Mouse (Mus musculus) left cerebral cortex, postnatal 4 days (tissue): ENCODE measurements at regions not wholly inside any gene's neighbourhood (a gene's known extent, or its start where the extent isn't known, plus 50 kb on each side); places are given as distances from the start of the nearest gene placed in this dataset.

ENCODE experiments used
- DNase-seq: peaks from one replicate; pipeline ENCODE4 v3.0.0-alpha.2; 2022
- intact Hi-C: fragments of 180-260 bp; cut with DNase I; formaldehyde crosslinking; loops from one replicate; pipeline ENCODE4 v1.15.1; 2025

DNA sequence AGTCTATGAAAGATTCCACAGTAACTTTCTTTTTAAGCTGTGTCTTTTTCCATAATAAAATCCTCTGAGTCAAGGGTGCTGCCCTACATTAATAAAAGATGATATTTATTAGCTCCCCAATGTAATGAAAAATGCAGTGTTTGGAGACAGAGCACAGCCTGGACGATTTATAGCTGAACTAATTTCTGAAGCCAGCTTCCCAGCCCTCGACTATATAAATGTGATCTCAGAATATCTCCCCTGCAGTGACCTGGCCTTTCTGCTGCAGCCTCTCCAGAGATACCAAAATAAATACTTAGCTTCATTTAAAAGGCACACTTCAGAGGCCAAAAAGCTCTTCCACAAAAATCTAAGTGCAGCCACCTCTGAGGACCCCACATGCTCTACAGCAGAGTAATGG, 534.7 kb downstream of the Zfp619 start:
- no peak for DNase-seq
- intact Hi-C loops: no loop called here

DNA sequence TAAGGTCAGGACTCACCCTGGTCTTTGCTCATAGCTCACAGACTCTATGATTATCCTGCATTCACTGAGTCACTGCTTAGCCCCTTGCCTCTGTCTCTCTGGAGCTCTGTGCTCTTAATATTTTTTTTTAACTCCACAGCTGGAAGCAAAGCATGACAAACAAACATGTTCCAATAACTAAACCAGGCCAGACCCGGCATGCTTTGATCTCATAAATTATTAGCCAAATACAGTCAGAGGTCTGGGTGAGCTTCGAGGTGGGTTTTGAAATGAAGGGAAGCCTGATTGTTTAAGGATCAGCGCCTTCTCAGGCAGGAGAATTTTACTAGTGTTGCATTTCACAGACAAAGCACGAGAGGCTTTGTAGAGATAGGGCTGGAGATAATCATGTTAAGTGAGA, 541.3 kb downstream of the Zfp619 start:
- intact Hi-C loops: no loop called here

GRCm38 (mm10) chr7:40064631-40065030, 547.1 kb downstream of the Zfp619 start:
- intact Hi-C loops: no loop called here
- no peak for DNase-seq

More for the DNA sequence above, 541.3 kb downstream of the Zfp619 start:
- no peak for DNase-seq

DNA sequence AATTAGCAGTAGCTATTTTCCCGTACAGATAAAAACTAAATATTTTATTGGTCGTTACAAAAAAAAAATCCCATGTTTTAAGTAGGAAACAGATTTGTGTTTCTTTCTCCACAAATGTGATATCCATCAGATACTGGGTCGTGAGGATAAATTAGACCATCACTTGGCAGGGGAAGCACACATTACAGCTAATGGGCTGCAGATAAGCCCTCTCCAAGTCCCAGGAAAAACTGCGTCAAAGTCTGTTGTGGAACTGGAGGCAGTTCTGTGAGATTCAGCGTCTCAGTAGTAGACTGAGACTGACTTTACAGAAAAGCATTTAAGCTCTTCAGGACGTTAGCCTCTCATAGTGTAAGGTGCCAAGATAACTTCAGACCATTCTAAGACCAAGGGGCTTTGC, 548.0 kb downstream of the Zfp619 start:
- DNase-seq: no peak
- intact Hi-C loops: no loop called here

DNA sequence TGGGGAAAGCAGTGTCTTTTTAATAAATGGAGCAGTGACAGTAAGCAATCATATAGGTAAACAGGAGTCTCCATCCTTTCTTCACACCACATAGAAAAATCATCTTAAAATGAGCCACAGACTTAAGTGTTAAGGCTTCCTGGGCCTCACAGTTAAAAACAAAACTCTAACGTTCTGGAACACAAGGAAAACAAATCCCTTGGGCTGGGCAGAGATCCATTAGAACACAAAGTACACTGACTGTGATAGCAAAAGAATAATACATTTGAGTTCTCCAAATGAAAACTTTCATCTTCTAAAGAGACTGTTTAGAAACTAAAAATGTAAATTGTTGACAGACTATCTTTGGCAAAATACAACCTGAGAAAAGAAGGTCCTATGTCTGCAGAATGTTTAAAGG, 549.8 kb downstream of the Zfp619 start:
- no peak for DNase-seq
- intact Hi-C loops: no loop called here

DNA sequence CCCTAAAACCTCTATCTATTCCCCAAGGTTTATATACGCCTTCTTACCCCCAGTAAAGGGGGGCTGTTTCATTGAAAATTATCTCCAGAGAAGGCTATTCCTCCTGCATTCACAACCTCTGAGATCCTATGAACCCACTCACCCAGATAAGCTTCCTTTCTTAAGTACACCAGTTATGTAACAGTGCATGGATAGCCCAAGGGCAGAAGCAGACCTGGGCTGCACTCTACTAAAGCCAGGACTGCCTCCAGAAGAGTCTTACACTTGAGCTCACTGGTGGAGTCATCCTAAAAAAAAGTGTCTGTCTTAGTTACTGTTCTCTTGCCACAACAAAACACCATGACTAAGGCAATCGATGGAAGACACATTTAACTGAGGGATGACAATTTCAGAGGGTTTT, 553.7 kb downstream of the Zfp619 start:
- DNase-seq: no peak
- intact Hi-C loops: loop anchor here (10.0 kb wide), 1 partner anchor 203 kb away; no protein-coding TSS in a partner anchor

- intact Hi-C loops: loop anchor here (10.0 kb wide), 1 partner anchor 202 kb away; no protein-coding TSS in a partner anchor
These were observed 554.9 kb downstream of the Zfp619 start for GRCm38 (mm10) chr7:40072478-40072877.

GRCm38 (mm10) chr7:40086236-40086635, 568.7 kb downstream of the Zfp619 start:
- peak; percentile 22 for DNase-seq
- intact Hi-C loops: no loop called here

More at GRCm38 (mm10) chr7:40072478-40072877, 554.9 kb downstream of the Zfp619 start:
- DNase-seq: no peak

DNA sequence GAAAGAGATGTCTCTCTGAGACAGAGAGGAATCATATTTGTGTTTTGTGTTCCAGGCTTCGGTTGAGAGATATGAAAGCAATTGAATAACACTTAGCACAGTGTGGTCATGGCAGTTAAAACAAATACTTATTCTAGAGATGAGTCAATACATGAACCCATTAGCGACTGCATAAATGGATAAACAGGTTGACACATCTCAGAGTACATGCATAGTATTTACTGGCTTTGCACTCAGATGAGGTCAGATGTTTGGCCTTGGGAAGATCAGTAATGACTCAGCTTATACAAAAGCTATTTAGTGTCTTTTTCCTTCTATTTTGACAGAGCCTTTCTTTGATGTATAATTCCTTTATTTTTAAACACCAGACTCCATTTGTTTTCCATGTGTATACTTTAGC, 579.5 kb downstream of the Zfp619 start:
- no peak for DNase-seq
- intact Hi-C loops: no loop called here

DNA sequence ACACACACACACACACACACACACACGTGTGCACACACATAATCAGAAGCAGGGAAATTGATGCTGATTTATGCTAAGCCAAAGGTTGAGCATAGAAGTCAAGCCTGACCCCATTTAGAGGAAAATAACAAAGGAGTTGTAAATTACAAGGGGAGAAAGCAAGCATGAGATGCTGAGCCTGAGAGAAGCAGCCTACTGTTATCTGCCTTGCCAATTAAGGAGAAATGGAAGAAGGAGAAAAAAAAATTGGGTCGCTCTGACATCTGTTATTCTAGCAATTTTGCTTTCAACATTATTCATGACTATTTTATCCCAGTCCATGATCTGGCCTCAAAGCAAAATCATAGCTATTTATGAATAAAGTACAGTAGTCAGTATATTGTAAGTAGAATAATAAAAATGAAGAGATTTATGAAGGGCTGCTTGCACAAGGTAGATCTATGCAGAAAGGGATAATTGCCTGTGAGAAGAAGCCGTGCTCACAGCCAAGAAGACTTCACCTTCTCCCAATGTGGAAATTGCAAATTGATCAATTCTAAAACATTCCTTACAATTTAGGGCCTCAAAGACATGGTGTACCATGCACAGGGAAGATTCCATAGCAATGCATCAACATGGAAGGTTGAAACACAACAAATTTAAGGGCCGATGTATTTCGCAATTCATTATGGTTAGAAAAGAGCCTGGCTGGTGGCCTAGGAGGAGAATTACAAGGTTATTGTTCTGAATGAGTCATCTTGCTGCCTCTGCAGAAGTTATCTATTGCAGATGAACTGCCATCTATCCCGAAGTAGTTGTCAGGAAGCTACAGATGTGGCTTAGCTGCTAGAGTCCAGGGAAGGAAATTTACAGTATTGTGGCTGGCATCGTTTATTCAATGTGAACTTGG, 585.7 kb downstream of the Zfp619 start:
- intact Hi-C loops: no loop called here
- no peak for DNase-seq

DNA sequence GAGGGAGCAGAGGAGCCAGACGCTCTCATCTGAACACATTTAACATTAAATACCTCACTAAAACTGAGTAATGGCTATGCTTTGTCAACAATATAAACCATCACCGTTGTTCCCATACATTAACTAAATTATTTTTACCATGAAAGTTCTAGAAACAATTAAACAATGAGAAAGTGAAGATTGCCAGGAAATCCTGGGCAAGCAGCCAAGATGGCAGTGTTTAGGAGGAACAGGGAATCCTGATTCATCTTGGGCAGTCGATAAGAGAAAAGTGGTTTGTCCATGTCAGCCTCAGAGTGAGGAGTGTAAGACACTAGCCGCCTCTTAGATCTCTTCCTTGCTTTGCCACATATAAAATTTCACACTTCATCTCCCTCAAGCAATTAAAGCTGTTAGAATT, 625.3 kb downstream of the Zfp619 start:
- peak; percentile 6 for DNase-seq
- intact Hi-C loops: no loop called here

DNA sequence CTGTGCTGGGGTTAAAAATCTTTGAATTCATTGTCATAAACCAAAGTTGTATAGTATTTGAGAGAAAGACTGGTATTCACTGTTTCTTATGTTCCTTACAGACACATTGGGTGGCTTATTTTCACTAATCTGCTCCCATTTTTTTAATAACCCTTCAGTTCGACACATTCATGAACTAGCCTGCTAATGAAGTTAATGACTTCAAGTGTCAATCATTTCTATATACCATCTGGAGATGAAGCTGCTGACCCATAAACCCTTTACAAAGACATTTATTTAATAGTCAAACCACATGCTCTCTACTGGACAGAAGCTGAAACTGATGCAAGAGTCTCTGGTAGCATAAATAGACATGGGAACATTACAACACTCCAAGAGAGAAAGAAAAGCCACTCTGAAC, 626.9 kb downstream of the Zfp619 start:
- no peak for DNase-seq
- intact Hi-C loops: no loop called here

GRCm38 (mm10) chr7:40177570-40177969, 660.0 kb downstream of the Zfp619 start:
- no peak for DNase-seq
- intact Hi-C loops: no loop called here

GRCm38 (mm10) chr7:40195366-40195765, 677.8 kb downstream of the Zfp619 start:
- intact Hi-C loops: no loop called here
- no peak for DNase-seq

- intact Hi-C loops: no loop called here
- DNase-seq: no peak
These were observed 685.0 kb downstream of the Zfp619 start for GRCm38 (mm10) chr7:40202615-40203014.

DNA sequence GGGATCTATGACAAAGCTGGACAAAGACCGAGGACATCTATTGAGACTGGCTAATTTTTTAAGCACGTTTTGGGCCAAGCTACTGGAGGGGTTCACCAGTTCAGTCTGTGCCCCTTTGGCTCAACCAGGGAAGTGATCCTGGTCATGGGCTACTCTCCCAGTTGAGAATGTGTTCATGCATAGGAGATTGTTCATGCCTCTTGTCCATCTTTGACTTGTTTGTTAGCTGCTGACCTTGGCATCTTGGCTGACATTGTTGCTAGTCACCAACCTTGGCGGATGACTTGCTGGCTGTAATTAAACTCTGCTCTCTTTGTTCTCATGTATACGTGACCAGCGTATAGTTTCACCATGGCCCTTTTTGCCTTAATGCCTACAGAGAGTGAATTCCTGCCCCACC, 686.2 kb upstream of the Vstm2b start:
- DNase-seq: no peak
- intact Hi-C loops: no loop called here

DNA sequence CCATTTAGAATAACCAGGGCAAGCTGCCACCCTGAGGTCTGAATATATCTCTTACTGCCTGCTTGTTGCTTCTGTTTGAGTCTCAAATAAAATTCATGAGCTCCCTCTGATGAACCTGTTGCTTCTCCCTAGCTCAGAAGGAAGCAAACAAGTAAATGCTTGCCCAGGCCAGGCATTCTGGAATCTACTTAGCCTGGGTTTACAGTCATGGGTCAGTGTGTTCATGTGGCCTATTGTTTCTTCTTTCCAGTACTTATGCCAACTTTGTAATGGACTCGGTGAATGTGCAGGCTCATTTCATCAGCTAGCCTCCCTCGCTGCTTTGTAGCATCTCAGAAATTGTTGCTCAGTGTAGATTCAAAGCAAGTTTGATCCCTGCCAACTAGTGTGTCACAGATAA, 685.6 kb upstream of the Vstm2b start:
- DNase-seq: no peak
- intact Hi-C loops: no loop called here

GRCm38 (mm10) chr7:40213646-40214045, 684.5 kb upstream of the Vstm2b start:
- intact Hi-C loops: no loop called here
- no peak for DNase-seq

- intact Hi-C loops: no loop called here
- DNase-seq: no peak
These were observed 683.7 kb upstream of the Vstm2b start for GRCm38 (mm10) chr7:40214395-40214794.

GRCm38 (mm10) chr7:40215271-40215670, 682.9 kb upstream of the Vstm2b start:
- no peak for DNase-seq
- intact Hi-C loops: no loop called here

DNA sequence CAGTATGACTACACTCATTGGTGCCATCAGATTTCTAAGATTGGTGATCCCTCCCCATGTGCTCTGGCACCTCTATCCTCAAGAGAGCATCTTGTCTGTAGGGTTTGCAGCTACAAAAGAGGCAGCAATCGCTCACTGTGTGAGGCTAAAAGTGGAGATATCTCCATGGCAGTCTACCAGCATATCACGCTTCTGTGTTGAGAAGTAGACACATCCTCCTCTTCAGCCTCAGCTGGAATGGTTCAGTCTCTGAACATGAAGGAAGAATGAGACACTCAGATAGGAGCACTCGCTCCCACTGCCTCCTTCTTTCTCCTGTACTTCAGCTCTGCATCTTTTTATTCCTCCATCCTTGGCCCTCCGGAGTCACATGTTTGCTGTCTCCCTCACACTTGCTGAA, 677.6 kb upstream of the Vstm2b start:
- DNase-seq: no peak
- intact Hi-C loops: no loop called here

DNA sequence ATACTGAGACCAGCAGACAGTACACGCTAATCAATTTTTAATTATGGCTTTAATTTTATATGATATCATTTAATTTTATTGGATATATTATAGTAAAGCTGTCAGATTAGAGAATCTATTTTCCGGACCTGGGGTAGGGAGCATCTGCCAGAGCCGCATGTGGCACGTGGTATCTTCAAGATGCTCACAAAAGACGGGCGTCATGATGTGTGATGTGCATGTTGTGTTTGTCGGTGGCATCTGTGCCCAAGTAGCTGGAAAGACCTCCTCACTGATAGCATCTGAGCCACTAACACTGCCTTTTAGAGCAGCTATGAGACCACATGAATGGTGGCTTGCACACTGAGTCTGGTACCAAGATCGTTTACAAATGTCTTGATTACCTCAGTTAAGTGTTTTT, 652.9 kb upstream of the Vstm2b start:
- no peak for DNase-seq
- intact Hi-C loops: no loop called here

GRCm38 (mm10) chr7:40248521-40248920, 649.6 kb upstream of the Vstm2b start:
- intact Hi-C loops: no loop called here
- DNase-seq: no peak
